Mouse (Mus musculus): Measurements from ENCODE around the gene Nmt1.

Nmt1 gene

DNA sequence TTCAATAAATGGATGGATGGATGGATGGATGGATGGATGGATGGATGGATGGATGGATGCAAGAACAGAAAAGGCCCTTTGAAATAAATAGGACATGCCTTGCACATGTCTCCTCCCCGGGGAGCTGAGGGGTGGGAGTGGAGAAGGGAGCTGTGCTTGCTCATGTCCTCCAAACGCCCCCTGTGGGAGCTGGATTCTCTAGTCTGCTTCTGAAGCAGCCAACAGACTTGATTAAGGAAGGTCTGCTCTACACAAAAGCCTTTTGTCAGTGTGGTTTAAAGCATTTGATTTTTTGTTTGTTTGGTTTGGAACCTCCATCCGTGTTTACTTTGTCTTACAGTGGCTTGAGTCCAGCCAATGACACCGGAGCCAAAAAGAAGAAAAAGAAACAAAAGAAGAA lies 14.8 kb downstream of the Nmt1 start:
- DNase-seq (ENCODE audit: low spot score in 2 of 2), result no peak

DNA sequence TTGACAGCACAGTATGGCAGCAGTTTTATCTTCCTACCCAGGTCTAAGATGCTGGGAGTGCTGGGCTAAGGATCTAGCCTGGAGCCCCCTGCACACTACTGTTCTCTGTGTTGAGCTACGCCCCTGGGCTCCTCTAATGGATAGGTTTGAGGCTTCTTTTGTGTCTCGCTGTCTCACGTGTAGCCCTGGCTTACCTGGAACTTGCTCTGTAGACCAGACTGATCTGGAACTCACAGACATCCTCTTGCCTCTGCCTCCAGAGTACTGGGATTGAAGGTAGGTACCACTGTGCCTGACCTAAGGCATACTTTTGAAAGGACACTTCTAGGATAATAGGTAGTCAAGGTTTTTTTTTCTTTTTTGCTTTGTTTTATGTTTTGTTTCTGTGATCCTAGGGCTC lies 16.0 kb downstream of the Nmt1 start:
- no peak for DNase-seq (ENCODE audit: low spot score in 2 of 2)

- no peak for DNase-seq (ENCODE audit: low spot score in 2 of 2)
Measured at GRCm38 (mm10) chr11:103046286-103046685, 18.3 kb downstream of the Nmt1 start.

DNA sequence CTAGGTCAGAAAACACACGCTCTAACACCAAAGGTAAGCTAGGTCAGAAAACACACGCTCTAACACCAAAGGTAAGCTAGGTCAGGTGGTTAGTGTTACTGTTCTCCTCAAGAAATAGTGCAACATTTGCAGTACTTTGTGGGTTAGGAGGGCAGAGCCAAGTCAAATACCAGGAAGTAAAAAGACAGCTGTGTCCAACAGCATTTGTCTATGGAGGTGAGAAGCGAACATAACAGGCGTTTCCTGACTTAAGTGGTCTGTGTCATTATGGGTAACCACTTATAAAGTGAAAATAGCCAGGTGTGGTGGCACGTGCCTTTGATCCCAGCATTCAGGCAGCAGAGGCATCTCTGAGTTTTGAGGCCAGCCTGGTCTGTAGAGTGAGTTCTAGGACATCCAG lies 21.6 kb downstream of the Nmt1 start:
- no peak for DNase-seq (ENCODE audit: low spot score in 2 of 2)

DNA sequence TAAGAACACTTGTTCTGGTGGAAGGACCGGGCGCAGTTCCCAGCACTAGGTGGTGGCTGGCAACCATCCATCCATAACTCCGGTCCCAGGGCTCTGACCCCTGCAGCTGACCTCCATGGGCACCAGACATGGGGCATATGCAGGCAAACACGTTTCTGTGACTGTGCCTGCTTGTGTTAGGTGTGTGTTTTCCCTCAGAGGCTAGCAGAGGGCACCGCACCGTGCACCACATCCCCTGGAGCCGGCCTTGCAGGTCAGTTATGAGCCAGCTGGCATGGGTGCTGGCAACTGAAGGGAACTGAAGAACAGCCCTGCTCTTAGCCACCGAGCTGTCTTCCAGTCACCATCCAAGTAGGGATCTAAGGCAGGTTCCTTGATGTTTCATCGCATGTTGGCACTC lies 22.2 kb downstream of the Nmt1 start:
- no peak for DNase-seq (ENCODE audit: low spot score in 2 of 2)

DNA sequence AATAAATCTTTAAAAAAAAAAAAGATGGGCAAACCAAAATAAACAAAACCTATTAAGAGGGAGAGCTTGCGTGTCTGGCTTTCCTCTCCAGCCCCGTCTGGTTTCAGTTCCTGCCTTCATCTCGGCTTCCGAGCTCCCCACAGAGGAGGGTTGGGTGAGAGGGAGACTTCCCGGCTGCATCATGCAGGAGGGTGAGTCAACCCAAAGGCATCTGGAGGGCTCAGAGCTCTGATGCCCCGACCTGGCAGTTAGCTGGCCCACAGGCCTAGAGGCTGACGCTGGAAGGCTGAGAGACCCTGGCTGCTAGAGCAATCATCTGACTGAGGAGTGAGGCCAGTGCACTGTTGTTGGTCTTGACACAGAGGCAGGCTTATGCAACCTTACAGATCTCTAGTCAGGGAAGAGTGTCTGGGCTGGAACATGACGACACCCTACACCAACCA lies 23.3 kb downstream of the Nmt1 start:
- no peak for DNase-seq (ENCODE audit: low spot score in 2 of 2)

- no peak for DNase-seq (ENCODE audit: low spot score in 2 of 2)
Measured at GRCm38 (mm10) chr11:103052078-103052477, 24.1 kb downstream of the Nmt1 start.

GRCm38 (mm10) chr11:103053191-103054076 lies 25.4 kb downstream of the Nmt1 start:
- no peak for DNase-seq (ENCODE audit: low spot score in 2 of 2)

- peak; percentile 33 to 67 for DNase-seq (ENCODE audit: low spot score in 2 of 2)
Measured at GRCm38 (mm10) chr11:103054798-103055197, 26.8 kb downstream of the Nmt1 start.

- DNase-seq (ENCODE audit: low spot score in 2 of 2), result no peak
Measured at GRCm38 (mm10) chr11:103056636-103057035, 28.6 kb downstream of the Nmt1 start.

DNA sequence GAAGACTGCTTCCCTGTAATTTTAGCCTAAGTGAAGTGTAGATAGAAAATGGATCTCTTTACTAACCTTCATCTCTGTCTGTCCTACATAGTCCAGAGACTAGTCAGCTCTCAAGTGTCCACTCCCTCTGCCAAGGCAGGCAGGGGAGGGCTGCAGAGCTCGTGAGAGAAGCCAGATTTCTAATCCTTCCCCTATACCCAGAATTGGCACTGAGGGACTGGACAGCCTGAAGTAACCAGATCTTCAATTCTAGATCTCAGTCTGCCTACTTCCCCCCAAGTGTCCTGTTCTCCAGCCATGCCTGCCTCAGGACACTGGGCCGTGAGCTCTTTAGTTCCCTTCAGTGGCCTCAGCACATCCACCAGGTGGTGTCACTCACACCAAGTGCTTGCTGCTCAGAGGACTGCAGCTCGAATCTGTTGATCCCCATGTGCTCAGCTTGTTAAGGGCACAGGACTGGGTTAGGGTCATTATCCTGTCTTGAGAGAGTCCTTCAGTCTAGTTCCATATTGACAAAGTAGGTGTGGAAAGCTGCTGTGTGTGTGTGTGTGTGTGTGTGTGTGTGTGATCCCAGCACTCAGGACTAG lies 30.6 kb downstream of the Nmt1 start:
- no peak for DNase-seq (ENCODE audit: low spot score in 2 of 2)

DNA sequence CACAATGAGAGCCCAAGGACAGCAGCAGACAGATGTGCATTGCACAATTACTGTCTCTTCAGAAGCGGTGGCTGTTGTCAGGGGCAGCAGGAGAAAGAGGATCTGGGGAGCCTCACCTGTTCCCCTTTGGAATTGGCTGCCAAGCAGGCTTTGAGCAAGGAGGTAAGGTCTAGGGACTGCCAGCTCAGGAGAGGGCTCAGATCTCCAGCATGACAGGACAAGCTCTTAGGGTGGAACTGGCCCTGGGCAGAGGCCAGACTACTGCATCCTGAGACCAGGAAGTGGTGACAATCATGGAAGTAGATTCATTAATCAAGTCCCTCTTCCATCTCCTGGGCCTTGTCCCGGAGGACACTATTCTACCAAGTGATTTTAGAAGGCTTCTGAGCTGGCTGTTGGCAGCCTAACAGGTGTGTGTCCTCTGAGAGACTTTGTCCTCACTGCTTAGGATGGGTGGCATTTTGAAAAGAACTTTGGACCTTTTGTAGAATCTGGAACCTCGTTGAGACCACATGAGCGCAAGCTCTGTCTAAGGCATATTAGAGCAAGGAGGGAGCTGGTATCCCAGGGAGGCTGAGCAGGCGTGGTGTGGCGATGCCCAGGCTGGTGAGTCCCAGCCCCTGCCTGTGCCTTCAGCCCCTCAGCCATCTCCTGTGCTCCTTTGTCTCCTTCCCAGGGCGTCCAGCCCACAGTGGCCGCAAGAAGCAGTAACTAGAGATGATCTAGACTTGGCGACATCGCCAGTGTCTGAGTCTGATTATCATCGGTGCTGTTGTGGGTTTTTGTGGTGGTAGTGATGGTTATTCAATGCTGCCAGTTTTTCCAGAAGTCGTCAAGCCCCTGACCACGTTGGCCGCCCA lies 38.4 kb downstream of the Nmt1 start:
- DNase-seq (ENCODE audit: low spot score in 2 of 2), result no peak

DNA sequence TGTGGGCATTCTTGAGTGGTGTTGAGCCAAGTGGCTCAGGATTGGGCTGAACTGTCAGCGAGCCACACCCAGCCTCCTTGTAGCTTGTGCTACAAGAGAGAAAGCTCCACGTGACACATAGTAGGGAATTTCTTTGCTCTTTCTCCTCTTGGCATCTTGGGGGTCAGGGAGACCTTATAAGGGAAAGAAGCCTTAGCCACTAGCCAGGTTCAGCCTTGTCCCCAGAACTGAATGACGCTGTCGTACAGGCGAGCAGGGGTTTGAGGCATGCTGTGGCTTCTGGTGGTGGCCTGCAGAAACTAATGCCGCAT lies 39.0 kb downstream of the Nmt1 start:
- DNase-seq (ENCODE audit: low spot score in 2 of 2), result no peak

- no peak for DNase-seq (ENCODE audit: low spot score in 2 of 2)
Measured at GRCm38 (mm10) chr11:103067457-103068001, 39.5 kb downstream of the Nmt1 start.

- no peak for DNase-seq (ENCODE audit: low spot score in 2 of 2)
Measured at GRCm38 (mm10) chr11:103068272-103068671, 40.3 kb downstream of the Nmt1 start.

- no peak for DNase-seq (ENCODE audit: low spot score in 2 of 2)
Measured at GRCm38 (mm10) chr11:103068884-103069283, 40.9 kb downstream of the Nmt1 start.

DNA sequence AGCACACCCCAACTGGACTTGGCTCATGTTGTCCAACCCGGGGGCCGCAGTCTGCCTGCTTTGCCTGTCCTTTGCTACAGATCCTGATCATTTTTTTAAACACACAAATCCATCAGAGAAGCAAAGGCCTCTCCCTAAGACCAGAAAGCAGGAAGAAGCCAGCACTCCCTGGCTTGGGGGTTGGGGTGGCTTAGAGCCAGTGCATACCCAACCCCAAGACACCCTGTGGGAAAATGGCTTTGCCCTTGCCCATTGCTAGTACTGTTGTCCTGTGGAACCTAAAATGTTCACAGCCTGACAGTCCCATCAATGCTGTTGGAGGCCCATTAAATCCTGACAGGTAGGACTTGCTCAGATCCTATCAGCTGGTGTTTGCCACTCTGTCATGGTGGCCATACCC lies 41.7 kb downstream of the Nmt1 start:
- DNase-seq (ENCODE audit: low spot score in 2 of 2), result no peak

DNA sequence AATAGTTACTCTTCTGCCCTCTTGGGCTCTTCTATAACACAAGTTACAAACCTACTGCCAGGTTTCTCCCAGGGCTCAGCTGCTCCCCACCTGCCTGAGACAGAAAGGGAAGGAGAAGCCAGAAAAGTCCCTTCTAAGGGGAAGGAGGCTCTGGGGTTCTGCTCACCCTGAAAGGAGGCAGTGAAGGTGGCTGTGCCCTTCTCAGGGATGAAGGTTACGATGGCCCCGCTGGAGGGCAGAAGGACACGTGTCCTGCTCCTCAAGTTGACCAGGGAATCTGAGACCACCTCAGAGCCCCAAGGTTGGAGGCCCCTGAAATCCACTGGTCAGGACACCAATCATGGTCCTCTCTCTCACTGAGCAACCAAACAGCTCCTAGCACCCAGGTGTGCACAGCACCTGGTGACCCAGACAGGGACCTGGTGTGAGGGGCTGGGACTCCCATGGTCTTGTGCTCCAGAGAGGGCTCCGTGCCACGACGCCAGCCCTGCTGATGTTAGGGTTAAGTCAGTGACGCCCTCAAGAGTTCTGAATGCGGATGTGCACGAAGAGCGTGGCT lies 42.4 kb downstream of the Nmt1 start:
- DNase-seq (ENCODE audit: low spot score in 2 of 2), result no peak

- DNase-seq (ENCODE audit: low spot score in 2 of 2), result no peak
Measured at GRCm38 (mm10) chr11:103073671-103074070, 45.7 kb downstream of the Nmt1 start.

GRCm38 (mm10) chr11:103074121-103074650 lies 46.2 kb downstream of the Nmt1 start:
- DNase-seq (ENCODE audit: low spot score in 2 of 2), result no peak

GRCm38 (mm10) chr11:103074796-103075323 lies 46.9 kb downstream of the Nmt1 start:
- no peak for DNase-seq (ENCODE audit: low spot score in 2 of 2)

Data from spleen, postnatal 14 days (tissue).